Mouse (Mus musculus): Measurements from ENCODE around the gene Rufy1.

DNA sequence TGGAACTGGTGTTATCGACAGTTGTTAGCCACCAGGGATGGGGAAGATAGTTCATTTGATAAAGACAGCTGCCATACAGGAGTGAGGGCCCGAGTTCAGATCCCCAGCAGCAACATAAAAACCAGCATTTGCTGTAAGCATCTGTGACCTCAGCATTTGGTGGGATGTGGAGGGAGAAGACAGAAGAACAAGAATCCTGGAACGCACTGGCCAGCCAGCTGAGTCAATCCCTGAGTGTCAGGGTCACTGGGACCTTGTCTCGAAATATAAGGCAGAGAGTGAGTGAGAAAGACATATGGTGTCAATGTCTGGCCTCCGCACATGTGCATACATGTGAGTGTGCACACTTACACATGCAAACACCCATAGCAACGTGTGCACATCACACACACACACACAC is 9.8 kb upstream of the Rufy1 start:
- TF ChIP-seq CTCF (IDR thresholded peaks at IDR 0.05; ENCODE audit: extremely low read depth, insufficient read depth, insufficient read length, insufficient replicate concordance) (no peak), POLR2A (IDR thresholded peaks at IDR 0.05; ENCODE audit: low read depth, low read length) (no peak)
